Mouse (Mus musculus): ENCODE measurements around the gene Prpf40b. TPM values are rescaled to one million over a fixed set of nuclear protein-coding genes. Genes with fewer than 3 reads are reported as not detected.

The Prpf40b gene
- total RNA-seq, 2 experiments from 2014 or later, result 81.5 to 116 TPM

- DNase-seq (ENCODE audit: extremely low spot score in 1 of 2, low spot score in 1 of 2), result no peak
These were observed 9.7 kb upstream of the Prpf40b start for GRCm38 (mm10) chr15:99285189-99285535.

- no peak for DNase-seq (ENCODE audit: extremely low spot score in 1 of 2, low spot score in 1 of 2)
These were observed 4.3 kb upstream of the Prpf40b start for GRCm38 (mm10) chr15:99290586-99290985.

- no peak for DNase-seq (ENCODE audit: extremely low spot score in 1 of 2, low spot score in 1 of 2)
These were observed 600 bp upstream of the Prpf40b start for GRCm38 (mm10) chr15:99294287-99294686.

GRCm38 (mm10) chr15:99295484-99295981 lies 646 bp downstream of the Prpf40b start, which contains the start of gene Fam186b:
Gene Fam186b (minus strand): TSS chr15:99295888.
- peak in 1 of 2 experiments; percentile 35 for DNase-seq (ENCODE audit: extremely low spot score in 1 of 2, low spot score in 1 of 2)

GRCm38 (mm10) chr15:99296213-99296612 lies 1.3 kb downstream of the Prpf40b start:
- no peak for DNase-seq (ENCODE audit: extremely low spot score in 1 of 2, low spot score in 1 of 2)

GRCm38 (mm10) chr15:99307476-99307875 lies 12.6 kb downstream of the Prpf40b start:
- no peak for DNase-seq (ENCODE audit: extremely low spot score in 1 of 2, low spot score in 1 of 2)

GRCm38 (mm10) chr15:99309549-99309948 lies 14.7 kb downstream of the Prpf40b start:
- no peak for DNase-seq (ENCODE audit: extremely low spot score in 1 of 2, low spot score in 1 of 2)

- DNase-seq (ENCODE audit: extremely low spot score in 1 of 2, low spot score in 1 of 2), result no peak
These were observed 15.7 kb downstream of the Prpf40b start for GRCm38 (mm10) chr15:99310617-99311016.

GRCm38 (mm10) chr15:99314891-99315290 lies 20.0 kb downstream of the Prpf40b start:
- DNase-seq (ENCODE audit: extremely low spot score in 1 of 2, low spot score in 1 of 2), result no peak

- DNase-seq (ENCODE audit: extremely low spot score in 1 of 2, low spot score in 1 of 2), result peak; percentile 65 to 83
These were observed 21.7 kb downstream of the Prpf40b start for GRCm38 (mm10) chr15:99316314-99317266.

GRCm38 (mm10) chr15:99317267-99317651 lies 22.4 kb downstream of the Prpf40b start:
- no peak for DNase-seq (ENCODE audit: extremely low spot score in 1 of 2, low spot score in 1 of 2)

GRCm38 (mm10) chr15:99318071-99318470 lies 23.2 kb downstream of the Prpf40b start:
- DNase-seq (ENCODE audit: extremely low spot score in 1 of 2, low spot score in 1 of 2), result no peak

- no peak for DNase-seq (ENCODE audit: extremely low spot score in 1 of 2, low spot score in 1 of 2)
These were observed 24.0 kb downstream of the Prpf40b start for GRCm38 (mm10) chr15:99318861-99319410.

- DNase-seq (ENCODE audit: extremely low spot score in 1 of 2, low spot score in 1 of 2), result no peak
These were observed 24.6 kb downstream of the Prpf40b start for GRCm38 (mm10) chr15:99319411-99319871.

GRCm38 (mm10) chr15:99320168-99320674 lies 25.3 kb downstream of the Prpf40b start:
- no peak for DNase-seq (ENCODE audit: extremely low spot score in 1 of 2, low spot score in 1 of 2)

- no peak for DNase-seq (ENCODE audit: extremely low spot score in 1 of 2, low spot score in 1 of 2)
These were observed 26.1 kb downstream of the Prpf40b start for GRCm38 (mm10) chr15:99320978-99321377.

- no peak for DNase-seq (ENCODE audit: extremely low spot score in 1 of 2, low spot score in 1 of 2)
These were observed 29.3 kb downstream of the Prpf40b start for GRCm38 (mm10) chr15:99324151-99324550.

- DNase-seq (ENCODE audit: extremely low spot score in 1 of 2, low spot score in 1 of 2), result no peak
These were observed 30.7 kb downstream of the Prpf40b start for GRCm38 (mm10) chr15:99325598-99325997.

- no peak for DNase-seq (ENCODE audit: extremely low spot score in 1 of 2, low spot score in 1 of 2)
These were observed 31.5 kb downstream of the Prpf40b start for GRCm38 (mm10) chr15:99326407-99326806.

- DNase-seq (ENCODE audit: extremely low spot score in 1 of 2, low spot score in 1 of 2), result no peak
These were observed 32.1 kb downstream of the Prpf40b start for GRCm38 (mm10) chr15:99326959-99327358.

GRCm38 (mm10) chr15:99328011-99328410 lies 33.1 kb downstream of the Prpf40b start:
- no peak for DNase-seq (ENCODE audit: extremely low spot score in 1 of 2, low spot score in 1 of 2)
